Mouse (Mus musculus) ES-E14 (cell line): ENCODE measurements around the gene Olfml1.

Experiments used
- CHD2 ChIP-seq: IDR thresholded peaks from 2 replicates; pipeline ENCODE4 v1.6.1; 2014; ENCODE audit warnings: mild to moderate bottlenecking, low read depth, low read length, inconsistent platforms
- HCFC1 ChIP-seq: IDR thresholded peaks from 2 replicates; pipeline ENCODE4 v1.6.1; 2012; ENCODE audit warnings: low read length, inconsistent platforms, borderline replicate concordance; ENCODE audit not compliant: insufficient read depth
- MAFK ChIP-seq: IDR thresholded peaks from 2 replicates; pipeline ENCODE4 v1.6.1; 2014; ENCODE audit warnings: mild to moderate bottlenecking, low read depth, low read length, inconsistent platforms; ENCODE audit not compliant: insufficient read depth
- ZC3H11A ChIP-seq: IDR thresholded peaks from 2 replicates; pipeline ENCODE4 v1.6.1; 2012; ENCODE audit warnings: low read depth, mild to moderate bottlenecking, inconsistent platforms, low read length, borderline replicate concordance
- ZNF384 ChIP-seq: IDR thresholded peaks from 2 replicates; pipeline ENCODE4 v1.6.1; 2012; ENCODE audit warnings: low read depth, low read length, inconsistent platforms

GRCm38 (mm10) chr7:107561584-107561983 lies 5.7 kb upstream of the Olfml1 start:
- TF ChIP-seq CHD2 (no peak), HCFC1 (no peak), ZC3H11A (no peak), ZNF384 (no peak), MAFK (no peak)
